Mouse (Mus musculus) ES-E14 (cell line): ENCODE data around the gene Shc1.

ENCODE experiments used
- CHD2 ChIP-seq: IDR thresholded peaks from 2 replicates; pipeline ENCODE4 v1.6.1; 2014; ENCODE audit warnings: mild to moderate bottlenecking, low read depth, low read length, inconsistent platforms
- HCFC1 ChIP-seq: IDR thresholded peaks from 2 replicates; pipeline ENCODE4 v1.6.1; 2012; ENCODE audit warnings: low read length, inconsistent platforms, borderline replicate concordance; ENCODE audit not compliant: insufficient read depth
- ZNF384 ChIP-seq: IDR thresholded peaks from 2 replicates; pipeline ENCODE4 v1.6.1; 2012; ENCODE audit warnings: low read depth, low read length, inconsistent platforms

- TF ChIP-seq ZNF384 (no peak), HCFC1 (no peak), CHD2 (no peak)
Observed at GRCm38 (mm10) chr3:89381233-89381632, 37.0 kb upstream of the Shc1 start.
